Mouse (Mus musculus) lung, postnatal 4 days (tissue): ENCODE measurements around the gene Alpl.

Experiments used
- DNase-seq, 2 experiments: peaks; one replicate each; pipeline ENCODE4 v3.0.0; 2021

Gene Alpl

GRCm38 (mm10) chr4:137707216-137707990, 88.8 kb downstream of the Alpl start:
- DNase-seq = peak; percentile 92 to 93

DNA sequence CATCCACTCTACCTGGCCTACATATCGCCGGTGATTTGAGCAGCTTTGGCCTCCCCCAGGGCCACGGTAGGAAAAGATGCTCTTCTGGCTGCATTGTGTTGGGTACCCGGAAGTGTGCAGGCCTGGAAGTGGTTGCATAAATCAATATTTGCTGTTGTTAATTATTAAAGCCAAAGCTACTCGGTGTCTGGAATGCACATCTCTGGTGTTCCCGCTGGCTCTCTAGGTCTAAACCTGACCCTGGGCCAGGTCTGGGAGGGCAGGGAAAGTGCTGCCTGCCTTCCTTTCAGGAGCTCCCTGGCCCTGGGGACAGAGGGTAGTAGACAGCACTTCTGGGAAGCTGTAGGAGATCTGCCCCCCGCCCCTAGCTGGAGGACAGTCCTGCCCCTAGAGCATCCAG, 89.7 kb downstream of the Alpl start:
- peak; percentile 48 to 76 for DNase-seq

- no peak for DNase-seq
Measured at GRCm38 (mm10) chr4:137705379-137705778, 90.8 kb downstream of the Alpl start.

- no peak for DNase-seq
Measured at GRCm38 (mm10) chr4:137704561-137704960, 91.6 kb downstream of the Alpl start.

- no peak for DNase-seq
Measured at GRCm38 (mm10) chr4:137703077-137703476, 93.1 kb downstream of the Alpl start.

DNA sequence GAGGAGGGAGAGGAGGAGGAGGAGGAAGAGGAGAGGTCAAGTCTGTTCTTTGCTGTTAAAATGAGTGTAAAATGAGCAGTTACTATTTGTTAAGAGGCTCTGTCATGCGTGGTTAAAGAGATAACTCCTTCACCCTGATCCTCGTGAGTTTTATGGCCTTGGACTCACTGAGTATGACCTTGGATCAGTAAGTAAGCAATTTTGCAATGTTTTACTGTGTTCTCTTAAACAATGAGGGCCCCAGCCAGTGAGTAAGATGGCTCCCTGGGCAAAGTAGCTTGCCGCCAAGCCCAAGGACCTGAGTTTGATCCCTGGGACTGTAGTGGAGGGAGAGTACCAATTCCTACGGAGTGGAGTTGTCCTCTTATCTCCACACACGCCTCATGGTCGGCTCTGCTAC, 95.2 kb downstream of the Alpl start:
- DNase-seq = no peak

DNA sequence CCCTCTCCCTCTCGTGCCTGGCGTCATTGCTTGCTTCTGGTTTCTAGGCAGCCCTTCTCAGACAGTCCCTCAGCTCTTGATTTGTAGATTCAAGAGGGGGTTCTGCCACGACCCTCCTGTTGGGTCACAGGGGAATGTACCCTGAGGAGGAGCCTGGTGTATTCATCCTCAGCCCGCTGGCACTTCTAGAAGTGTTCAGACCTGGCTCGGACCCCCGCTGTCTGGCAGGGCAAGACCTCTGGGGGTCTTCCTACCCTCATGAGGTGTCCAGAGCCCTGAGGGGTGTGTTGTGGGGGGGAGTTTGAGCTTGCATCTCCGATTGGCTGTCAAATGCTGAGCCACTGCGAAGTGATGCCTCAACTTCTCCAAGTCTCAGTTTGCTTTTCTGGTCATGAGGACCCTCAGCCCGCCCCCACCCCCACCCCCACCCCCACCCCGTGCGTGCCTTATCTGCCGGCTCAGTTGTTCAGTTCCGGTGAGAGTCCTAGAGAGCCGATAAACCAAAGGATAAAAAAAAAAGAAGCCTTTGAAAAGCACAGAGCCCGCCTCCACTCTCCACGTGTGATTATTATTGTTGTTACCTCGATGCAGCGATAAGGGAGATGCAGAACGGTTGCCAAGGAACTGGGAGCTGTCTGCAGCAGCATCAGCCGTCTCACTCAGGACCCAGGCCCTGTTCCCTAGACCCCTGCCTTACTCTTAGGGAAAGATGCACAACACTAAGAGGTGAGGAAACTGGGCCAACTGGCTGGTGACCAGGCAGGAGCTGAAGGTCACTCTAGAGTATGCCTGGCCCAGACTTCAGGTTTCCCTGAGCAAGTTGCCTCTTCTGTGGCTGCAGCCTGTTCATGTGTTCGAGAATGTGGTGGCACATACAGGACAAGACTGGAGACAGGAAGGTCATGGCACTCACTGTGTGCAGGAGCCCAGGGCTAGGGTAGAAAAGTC, 96.6 kb downstream of the Alpl start:
- no peak for DNase-seq

DNA sequence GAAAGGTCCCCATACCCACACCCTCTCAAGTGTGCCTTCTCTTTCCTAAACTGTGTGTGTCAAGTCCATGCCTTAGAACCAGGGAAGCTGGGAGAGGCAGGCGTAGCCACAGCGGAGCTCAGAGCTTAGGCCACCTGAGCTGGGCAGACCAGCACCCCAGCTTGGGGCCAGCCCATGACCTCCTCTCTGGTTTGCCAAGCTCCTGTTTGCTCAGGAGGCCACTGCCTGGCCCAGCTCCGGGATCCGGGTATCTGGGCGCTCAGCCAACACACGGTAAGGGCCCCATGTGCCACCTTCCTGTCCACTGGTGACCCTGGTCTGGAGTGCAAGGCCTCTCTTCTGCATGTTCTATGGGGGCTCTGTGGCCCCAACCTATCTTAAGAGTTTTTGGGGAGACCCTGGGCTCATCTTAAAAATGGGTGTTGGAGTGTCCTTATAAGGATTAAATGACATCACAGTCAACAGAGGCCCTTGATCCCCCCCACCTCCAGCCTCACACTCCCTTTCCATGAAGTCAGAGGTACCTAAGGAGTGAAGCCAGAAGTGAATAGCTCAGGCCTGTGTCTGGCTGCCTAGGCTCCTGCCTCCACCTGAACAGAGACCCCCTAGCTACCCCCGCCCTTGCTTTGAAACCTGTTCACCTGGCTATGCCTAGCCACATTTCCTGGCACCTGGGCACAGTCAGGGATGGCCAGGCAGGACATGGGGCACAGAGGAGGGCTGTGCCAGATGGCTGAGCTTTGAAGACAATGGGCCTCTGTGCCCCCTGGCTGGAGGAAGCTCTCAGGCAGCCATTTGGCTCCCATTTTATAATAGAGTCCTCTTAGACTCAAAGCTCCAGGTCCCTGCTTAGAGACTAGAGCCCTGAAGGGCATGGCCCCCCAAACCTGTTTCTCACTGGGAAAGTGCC, 97.9 kb downstream of the Alpl start:
- peak; percentile 74 to 89 for DNase-seq

- DNase-seq = peak in 1 of 2 experiments; percentile 64
Measured at GRCm38 (mm10) chr4:137697156-137697885, 98.9 kb downstream of the Alpl start.

- no peak for DNase-seq
Measured at GRCm38 (mm10) chr4:137695900-137696299, 100.3 kb downstream of the Alpl start.

DNA sequence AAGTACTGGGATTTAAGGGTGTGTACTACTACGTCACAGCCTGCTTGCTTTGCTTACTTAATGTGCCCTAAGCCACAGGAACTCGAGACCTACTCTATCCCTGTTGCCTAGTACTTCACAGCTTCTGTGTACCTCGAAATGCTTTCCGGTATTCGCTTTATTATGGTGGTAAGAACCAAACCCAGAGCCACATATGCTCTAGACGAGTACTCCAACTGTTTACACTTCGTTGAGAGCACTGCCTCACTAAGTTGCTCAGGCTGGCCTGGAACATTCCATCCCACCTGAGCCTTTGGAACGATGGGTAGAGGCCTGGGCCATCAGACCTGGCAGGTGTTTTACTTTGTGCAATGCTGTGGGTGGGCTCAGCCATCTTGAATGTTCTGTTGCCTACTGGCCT, 100.9 kb downstream of the Alpl start:
- DNase-seq = no peak

- no peak for DNase-seq
Measured at GRCm38 (mm10) chr4:137692107-137692902, 103.9 kb downstream of the Alpl start.
